Mouse (Mus musculus): ENCODE measurements around the gene Gusb. TPM values are rescaled to one million over a fixed set of nuclear protein-coding genes. Genes with fewer than 3 reads are reported as not detected.

Gusb gene
- polyA plus RNA-seq, 1 experiment, result 35.0 TPM

DNA sequence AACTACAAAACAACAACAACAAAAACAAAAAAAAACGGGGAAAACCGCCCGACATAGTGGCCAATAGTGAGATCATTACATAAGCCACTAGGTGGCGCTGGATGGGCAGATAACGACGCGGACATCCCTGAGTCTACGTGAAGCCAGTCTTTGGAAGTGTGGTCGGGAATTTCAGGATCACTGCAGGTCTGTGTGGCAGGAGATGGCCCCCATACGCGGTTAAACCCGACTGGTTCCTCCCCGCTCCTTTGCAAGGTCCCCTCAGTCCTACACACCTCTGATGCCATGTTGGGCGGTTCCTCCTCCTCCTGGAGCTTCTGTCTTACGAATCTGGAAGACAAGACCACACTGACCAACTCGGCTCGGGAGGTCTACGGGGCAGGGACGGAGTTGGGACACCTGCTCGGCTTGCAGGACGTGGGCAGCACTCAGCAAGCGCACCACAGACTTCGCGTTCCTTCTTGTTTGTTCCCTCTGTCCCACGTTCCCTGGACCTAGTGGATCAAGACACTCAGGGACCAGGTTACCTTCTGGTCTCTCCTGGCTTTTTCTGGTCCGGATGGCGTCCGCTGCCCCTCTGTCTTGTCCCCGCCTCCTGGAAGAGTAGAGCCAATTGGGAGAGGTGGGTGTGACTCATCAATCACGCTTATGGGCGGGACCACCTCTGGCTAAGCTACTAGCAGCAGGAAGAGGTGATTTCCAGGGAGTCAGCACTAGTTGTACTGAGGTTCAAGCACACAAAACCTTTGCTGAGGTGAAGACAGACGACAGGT is 21.1 kb upstream of the Gusb start:
- H3ac ChIP-seq (ENCODE audit: control insufficient read depth, insufficient read length), result peak overlapping the region; percentile 2

DNA sequence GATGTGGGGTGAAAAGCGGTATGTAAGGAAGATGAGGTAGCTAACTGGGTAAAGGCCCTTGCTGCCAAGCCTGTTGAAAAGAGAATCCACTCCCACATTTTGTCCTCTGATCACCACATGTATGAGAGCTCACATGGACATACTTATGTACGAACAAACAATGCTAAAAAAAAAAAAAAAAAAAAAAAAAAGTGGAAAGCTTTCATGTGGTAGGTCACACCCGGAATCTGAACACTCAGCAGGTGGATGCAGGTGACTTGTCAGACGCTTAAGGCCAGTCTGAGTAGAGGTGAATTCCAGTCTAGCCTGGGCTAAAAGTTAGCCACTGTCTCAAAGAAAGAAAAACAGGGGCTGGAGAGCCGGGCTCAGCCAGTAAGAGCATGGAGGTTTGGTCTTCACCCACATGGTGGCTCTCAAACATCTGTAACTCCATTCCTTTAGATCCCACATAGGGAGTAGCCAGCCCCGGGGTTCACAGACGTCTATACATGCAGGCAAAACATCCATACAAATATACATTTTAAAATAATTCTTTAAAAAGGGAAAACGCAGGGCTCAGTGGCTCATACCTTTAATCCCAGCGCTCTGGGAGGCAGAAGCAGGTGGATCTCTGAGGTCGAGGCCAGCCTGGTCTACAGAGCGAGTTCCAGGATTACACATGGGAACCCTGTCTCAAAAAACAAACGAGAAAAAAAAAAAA is 20.4 kb upstream of the Gusb start:
- peak overlapping the region; percentile 50 for H3K4me3 ChIP-seq
- H3K4me2 ChIP-seq (ENCODE audit: low read depth), result peak overlapping the region; percentile 85
- no peaks in the 10 kb centered on the region for H3K27me3 ChIP-seq (ENCODE audit: control insufficient read depth, insufficient read depth, insufficient read length)
- no peaks in the 10 kb centered on the region for H3K79me2 ChIP-seq (ENCODE audit: control insufficient read depth, insufficient read depth)
- peak overlapping the region; percentile 2 for H3ac ChIP-seq (ENCODE audit: control insufficient read depth, insufficient read length)
- TF ChIP-seq POLR2AphosphoS2 (IDR thresholded peaks at IDR 0.05; ENCODE audit: insufficient read length, low read depth) (no peak), POLR2A (IDR thresholded peaks at IDR 0.05; ENCODE audit: insufficient read length, low read depth) (no peak), MAX (IDR thresholded peaks at IDR 0.05; ENCODE audit: low read depth) (no peak), SRF (IDR thresholded peaks at IDR 0.05; ENCODE audit: control insufficient read depth, insufficient read length, low read depth) (no peak), MYOG (IDR thresholded peaks at IDR 0.05; ENCODE audit: control insufficient read depth in 1 of 3, insufficient read depth in 1 of 3, insufficient read length in 2 of 3, low read depth in 2 of 3) (no peak), CEBPB (IDR thresholded peaks at IDR 0.05; ENCODE audit: insufficient read depth, poor library complexity, severe bottlenecking) (no peak), TCF3 (IDR thresholded peaks at IDR 0.05; ENCODE audit: insufficient read length, low read depth) (no peak), REST (IDR thresholded peaks at IDR 0.05; ENCODE audit: insufficient read depth, insufficient read length) (no peak), TCF12 (IDR thresholded peaks at IDR 0.05; ENCODE audit: insufficient read depth, poor library complexity, severe bottlenecking) (no peak), MYOD1 (IDR thresholded peaks at IDR 0.05; ENCODE audit: control insufficient read depth in 1 of 3, insufficient read length in 2 of 3, low read depth in 2 of 3) (no peak), USF1 (IDR thresholded peaks at IDR 0.05; ENCODE audit: low read depth) (no peak), E2F4 (IDR thresholded peaks at IDR 0.05; ENCODE audit: insufficient read depth) (no peak)
- no peaks in the 10 kb centered on the region for H3K36me3 ChIP-seq (ENCODE audit: control insufficient read depth, insufficient read depth)

More for the DNA sequence above, 21.1 kb upstream of the Gusb start:
- Histone ChIP-seq H3K4me2 (ENCODE audit: low read depth) (peak overlapping the region; percentile 85), H3K36me3 (ENCODE audit: control insufficient read depth, insufficient read depth) (no peaks in the 10 kb centered on the region), H3K27me3 (ENCODE audit: control insufficient read depth, insufficient read depth, insufficient read length) (no peaks in the 10 kb centered on the region), H3K4me3 (peak overlapping the region; percentile 50), H3K79me2 (ENCODE audit: control insufficient read depth, insufficient read depth) (no peaks in the 10 kb centered on the region)
- TF ChIP-seq MYOD1 (IDR thresholded peaks at IDR 0.05; ENCODE audit: control insufficient read depth in 1 of 3, insufficient read length in 2 of 3, low read depth in 2 of 3) (peak in 2 of 3 experiments; percentile 12 to 16), MAX (IDR thresholded peaks at IDR 0.05; ENCODE audit: low read depth) (no peak), SRF (IDR thresholded peaks at IDR 0.05; ENCODE audit: control insufficient read depth, insufficient read length, low read depth) (peak; percentile 28), CEBPB (IDR thresholded peaks at IDR 0.05; ENCODE audit: insufficient read depth, poor library complexity, severe bottlenecking) (no peak), REST (IDR thresholded peaks at IDR 0.05; ENCODE audit: insufficient read depth, insufficient read length) (no peak), TCF12 (IDR thresholded peaks at IDR 0.05; ENCODE audit: insufficient read depth, poor library complexity, severe bottlenecking) (no peak), USF1 (IDR thresholded peaks at IDR 0.05; ENCODE audit: low read depth) (no peak), TCF3 (IDR thresholded peaks at IDR 0.05; ENCODE audit: insufficient read length, low read depth) (no peak), POLR2A (IDR thresholded peaks at IDR 0.05; ENCODE audit: insufficient read length, low read depth) (peak; percentile 62), MYOG (IDR thresholded peaks at IDR 0.05; ENCODE audit: control insufficient read depth in 1 of 3, insufficient read depth in 1 of 3, insufficient read length in 2 of 3, low read depth in 2 of 3) (no peak), POLR2AphosphoS2 (IDR thresholded peaks at IDR 0.05; ENCODE audit: insufficient read length, low read depth) (peak; percentile 44), E2F4 (IDR thresholded peaks at IDR 0.05; ENCODE audit: insufficient read depth) (no peak)

DNA sequence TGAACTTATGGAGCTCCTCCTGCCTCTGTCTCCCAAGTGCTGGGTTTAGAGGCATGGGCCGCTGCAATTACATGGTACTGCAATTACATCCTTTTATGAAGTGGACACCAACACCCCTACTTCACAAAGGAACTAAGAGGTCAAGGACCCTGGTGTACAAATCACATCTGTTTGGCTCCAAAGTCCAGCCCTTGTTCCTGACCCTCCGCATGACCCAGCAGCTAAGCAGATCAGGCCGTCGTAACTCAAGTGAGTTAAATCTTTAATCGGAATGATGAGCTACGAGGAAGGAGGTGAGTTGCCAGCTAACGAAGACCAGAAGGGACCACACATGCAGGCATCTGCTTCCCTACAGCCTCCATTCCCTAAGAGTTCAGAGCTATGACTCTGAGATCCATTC is 19.5 kb upstream of the Gusb start:
- Histone ChIP-seq H3K4me2 (ENCODE audit: low read depth) (no peak overlapping the region), H3K27me3 (ENCODE audit: control insufficient read depth, insufficient read depth, insufficient read length) (no peaks in the 10 kb centered on the region), H3K79me2 (ENCODE audit: control insufficient read depth, insufficient read depth) (no peaks in the 10 kb centered on the region), H3K36me3 (ENCODE audit: control insufficient read depth, insufficient read depth) (no peaks in the 10 kb centered on the region), H3ac (ENCODE audit: control insufficient read depth, insufficient read length) (no peak overlapping the region), H3K4me3 (no peak overlapping the region)
- TF ChIP-seq POLR2A (IDR thresholded peaks at IDR 0.05; ENCODE audit: insufficient read length, low read depth) (no peak), TCF12 (IDR thresholded peaks at IDR 0.05; ENCODE audit: insufficient read depth, poor library complexity, severe bottlenecking) (no peak)

DNA sequence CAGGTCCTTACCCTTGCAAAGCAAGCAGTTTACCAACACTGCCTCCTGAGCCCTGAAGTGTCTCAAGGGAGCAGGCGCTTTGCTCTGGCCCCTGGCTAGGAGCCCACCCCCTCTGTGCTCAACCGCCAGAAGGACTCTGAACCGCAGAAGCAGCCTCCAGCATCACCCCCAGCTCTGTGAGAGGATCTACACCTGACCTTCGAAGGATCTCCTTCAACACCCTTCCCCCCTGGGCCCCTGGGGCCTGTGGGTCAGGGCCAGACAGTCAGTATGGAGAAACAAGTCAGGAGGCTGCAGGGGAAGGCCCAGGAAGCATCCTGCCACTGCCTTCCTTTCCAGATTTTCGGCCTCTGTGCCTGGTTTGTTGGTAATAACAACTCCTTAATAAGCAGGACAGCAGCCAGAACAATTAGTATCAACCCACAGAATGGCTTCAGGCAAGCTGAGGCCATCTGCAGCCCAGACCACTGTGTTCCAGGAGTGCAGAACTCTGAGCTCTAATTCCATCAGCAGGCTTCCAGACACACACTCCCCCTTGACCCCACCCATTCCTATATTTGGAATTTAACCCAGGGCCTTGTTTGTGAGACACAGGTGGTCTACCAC is 18.6 kb upstream of the Gusb start:
- Histone ChIP-seq H3K27me3 (ENCODE audit: control insufficient read depth, insufficient read depth, insufficient read length) (no peaks in the 10 kb centered on the region), H3K36me3 (ENCODE audit: control insufficient read depth, insufficient read depth) (no peaks in the 10 kb centered on the region), H3K4me2 (ENCODE audit: low read depth) (no peak overlapping the region), H3ac (ENCODE audit: control insufficient read depth, insufficient read length) (no peak overlapping the region), H3K4me3 (no peak overlapping the region), H3K79me2 (ENCODE audit: control insufficient read depth, insufficient read depth) (no peaks in the 10 kb centered on the region)
- TF ChIP-seq MYOD1 (IDR thresholded peaks at IDR 0.05; ENCODE audit: control insufficient read depth in 1 of 3, insufficient read length in 2 of 3, low read depth in 2 of 3), result no peak

DNA sequence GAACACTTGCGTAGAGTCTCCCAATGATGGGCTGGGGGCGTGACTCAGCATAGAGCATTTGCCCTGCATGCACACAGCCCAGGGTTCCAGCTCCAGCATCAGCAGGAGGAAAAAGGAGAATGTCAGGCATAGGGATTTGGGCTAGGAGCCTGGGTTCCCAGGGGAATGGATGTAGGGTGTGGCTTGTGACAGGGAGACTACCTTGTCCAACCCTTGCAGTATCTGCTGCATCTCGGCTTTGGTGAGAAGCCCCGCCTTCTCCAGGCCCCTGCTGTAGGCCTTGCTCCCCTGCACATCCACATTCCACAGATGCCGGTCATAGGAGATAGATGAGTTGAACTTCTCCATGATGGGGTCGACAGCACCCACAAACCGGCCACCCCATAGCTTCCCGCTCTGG is 16.6 kb upstream of the Gusb start:
- Histone ChIP-seq H3K4me3 (no peak overlapping the region), H3K4me2 (ENCODE audit: low read depth) (no peak overlapping the region), H3K36me3 (ENCODE audit: control insufficient read depth, insufficient read depth) (peaks cover 4% of the 10 kb centered on the region), H3K79me2 (ENCODE audit: control insufficient read depth, insufficient read depth) (no peaks in the 10 kb centered on the region), H3ac (ENCODE audit: control insufficient read depth, insufficient read length) (no peak overlapping the region), H3K27me3 (ENCODE audit: control insufficient read depth, insufficient read depth, insufficient read length) (no peaks in the 10 kb centered on the region)
- TF ChIP-seq E2F4 (IDR thresholded peaks at IDR 0.05; ENCODE audit: insufficient read depth) (no peak), SRF (IDR thresholded peaks at IDR 0.05; ENCODE audit: control insufficient read depth, insufficient read length, low read depth) (no peak), POLR2AphosphoS2 (IDR thresholded peaks at IDR 0.05; ENCODE audit: insufficient read length, low read depth) (no peak), REST (IDR thresholded peaks at IDR 0.05; ENCODE audit: insufficient read depth, insufficient read length) (no peak), CEBPB (IDR thresholded peaks at IDR 0.05; ENCODE audit: insufficient read depth, poor library complexity, severe bottlenecking) (no peak), TCF12 (IDR thresholded peaks at IDR 0.05; ENCODE audit: insufficient read depth, poor library complexity, severe bottlenecking) (no peak), MAX (IDR thresholded peaks at IDR 0.05; ENCODE audit: low read depth) (no peak)

Data from myocyte (in vitro differentiated cells).